Mouse (Mus musculus): ENCODE results near the gene Pklr. TPM values are rescaled to one million over a fixed set of nuclear protein-coding genes. Genes with fewer than 3 reads are reported as not detected.
A peak's percentile ranks its signal among the peaks of the same experiment; 100 is the strongest.

Pklr gene
- 148 and 174 TPM in 2 replicates for polyA plus RNA-seq (2015; fragmentation: Nextera tagmentation; extraction: Ambion mirVana)

GRCm38 (mm10) chr3:89135958-89136357 lies at the start of gene Pklr:
Gene Pklr, plus strand, starts transcription at chr3:89136142.
- H3K4me1 ChIP-seq (ENCODE audit: control insufficient read depth, insufficient read depth, low read length): peaks cover 22% of the 10 kb centered on the region
- no peaks in the 10 kb centered on the region for H3K27me3 ChIP-seq (replicated peaks; ENCODE audit: control insufficient read depth, insufficient read depth, low read length)
- no peaks in the 10 kb centered on the region for H3K36me3 ChIP-seq (ENCODE audit: control insufficient read depth, insufficient read depth, low read length)
- 48% methylated on average over 3 of the region's 3 CpGs for WGBS
- H3K27ac ChIP-seq (ENCODE audit: low read length): peak within 1 kb of the TSS; percentile 92
- ATAC-seq: no peak
- no peaks in the 10 kb centered on the region for H3K9me3 ChIP-seq (ENCODE audit: control insufficient read depth, low read length)
- peak within 1 kb of the TSS; percentile 43 for H3K4me3 ChIP-seq (ENCODE audit: low read length)
- H3K9ac ChIP-seq (ENCODE audit: low read depth, low read length): peak within 1 kb of the TSS; percentile 64
- peak within 1 kb of the TSS; percentile 49 for H3K4me2 ChIP-seq (ENCODE audit: low read depth, low read length)

GRCm38 (mm10) chr3:89087338-89088110 lies 48.4 kb upstream of the Pklr start:
- Histone ChIP-seq H3K4me3 (ENCODE audit: low read length) (0 out of 2 replicates have a peak overlapping the region, but pooled peaks have one; percentile 8), H3K4me1 (ENCODE audit: control insufficient read depth, insufficient read depth, low read length) (peaks cover 24% of the 10 kb centered on the region), H3K9me3 (ENCODE audit: control insufficient read depth, low read length) (no peaks in the 10 kb centered on the region), H3K27ac (ENCODE audit: low read length) (no peak overlapping the region), H3K27me3 (replicated peaks; ENCODE audit: control insufficient read depth, insufficient read depth, low read length) (no peaks in the 10 kb centered on the region), H3K4me2 (ENCODE audit: low read depth, low read length) (peak overlapping the region; percentile 41), H3K9ac (ENCODE audit: low read depth, low read length) (peak overlapping the region; percentile 41; the same call in 1 of the 2 replicates), H3K36me3 (ENCODE audit: control insufficient read depth, insufficient read depth, low read length) (no peaks in the 10 kb centered on the region)
- 27% methylated on average over 21 of the region's 21 CpGs for WGBS
- ATAC-seq: no peak

GRCm38 (mm10) chr3:89088974-89089373 lies 47.0 kb upstream of the Pklr start:
- no peak for ATAC-seq
- H3K9me3 ChIP-seq (ENCODE audit: control insufficient read depth, low read length): no peaks in the 10 kb centered on the region
- H3K27ac ChIP-seq (ENCODE audit: low read length): no peak overlapping the region
- peak overlapping the region; percentile 74 for H3K4me3 ChIP-seq (ENCODE audit: low read length)
- peaks cover 33% of the 10 kb centered on the region for H3K4me1 ChIP-seq (ENCODE audit: control insufficient read depth, insufficient read depth, low read length)
- peak overlapping the region; percentile 85; the same call in 1 of the 2 replicates for H3K9ac ChIP-seq (ENCODE audit: low read depth, low read length)
- peak overlapping the region; percentile 100 for H3K4me2 ChIP-seq (ENCODE audit: low read depth, low read length)
- H3K27me3 ChIP-seq (replicated peaks; ENCODE audit: control insufficient read depth, insufficient read depth, low read length): no peaks in the 10 kb centered on the region
- no peaks in the 10 kb centered on the region for H3K36me3 ChIP-seq (ENCODE audit: control insufficient read depth, insufficient read depth, low read length)
- 42% methylated on average over 14 of the region's 14 CpGs for WGBS

GRCm38 (mm10) chr3:89089882-89090591 lies 45.9 kb upstream of the Pklr start:
- H3K36me3 ChIP-seq (ENCODE audit: control insufficient read depth, insufficient read depth, low read length): no peaks in the 10 kb centered on the region
- H3K4me2 ChIP-seq (ENCODE audit: low read depth, low read length): peak overlapping the region; percentile 100
- H3K9me3 ChIP-seq (ENCODE audit: control insufficient read depth, low read length): no peaks in the 10 kb centered on the region
- no peaks in the 10 kb centered on the region for H3K27me3 ChIP-seq (replicated peaks; ENCODE audit: control insufficient read depth, insufficient read depth, low read length)
- H3K4me3 ChIP-seq (ENCODE audit: low read length): peak overlapping the region; percentile 74
- H3K9ac ChIP-seq (ENCODE audit: low read depth, low read length): peak overlapping the region; percentile 85
- WGBS: under 1% methylated on average over 40 of the region's 40 CpGs
- peak overlapping the region; percentile 96 for H3K27ac ChIP-seq (ENCODE audit: low read length)
- ATAC-seq: peak; percentile 82
- peaks cover 33% of the 10 kb centered on the region for H3K4me1 ChIP-seq (ENCODE audit: control insufficient read depth, insufficient read depth, low read length)

GRCm38 (mm10) chr3:89090694-89091655 lies 45.0 kb upstream of the Pklr start:
- H3K4me1 ChIP-seq (ENCODE audit: control insufficient read depth, insufficient read depth, low read length): peaks cover 33% of the 10 kb centered on the region
- H3K9me3 ChIP-seq (ENCODE audit: control insufficient read depth, low read length): no peaks in the 10 kb centered on the region
- peak overlapping the region; percentile 96 for H3K27ac ChIP-seq (ENCODE audit: low read length)
- peak; percentile 72 for ATAC-seq
- H3K36me3 ChIP-seq (ENCODE audit: control insufficient read depth, insufficient read depth, low read length): peaks cover 3% of the 10 kb centered on the region; the same call in 1 of the 2 replicates
- no peaks in the 10 kb centered on the region for H3K27me3 ChIP-seq (replicated peaks; ENCODE audit: control insufficient read depth, insufficient read depth, low read length)
- peak overlapping the region; percentile 85 for H3K9ac ChIP-seq (ENCODE audit: low read depth, low read length)
- WGBS: under 1% methylated on average over 70 of the region's 74 CpGs
- peak overlapping the region; percentile 100 for H3K4me2 ChIP-seq (ENCODE audit: low read depth, low read length)
- H3K4me3 ChIP-seq (ENCODE audit: low read length): peak overlapping the region; percentile 74

- Histone ChIP-seq H3K36me3 (ENCODE audit: control insufficient read depth, insufficient read depth, low read length) (peaks cover 11% of the 10 kb centered on the region), H3K4me3 (ENCODE audit: low read length) (peak overlapping the region; percentile 74; the same call in 1 of the 2 replicates), H3K4me2 (ENCODE audit: low read depth, low read length) (peak overlapping the region; percentile 100), H3K27ac (ENCODE audit: low read length) (no peak overlapping the region), H3K4me1 (ENCODE audit: control insufficient read depth, insufficient read depth, low read length) (peaks cover 33% of the 10 kb centered on the region), H3K9ac (ENCODE audit: low read depth, low read length) (peak overlapping the region; percentile 85; the same call in 1 of the 2 replicates), H3K27me3 (replicated peaks; ENCODE audit: control insufficient read depth, insufficient read depth, low read length) (no peaks in the 10 kb centered on the region), H3K9me3 (ENCODE audit: control insufficient read depth, low read length) (no peaks in the 10 kb centered on the region)
- 22% methylated on average over 20 of the region's 20 CpGs for WGBS
- no peak for ATAC-seq
These were observed 44.0 kb upstream of the Pklr start for GRCm38 (mm10) chr3:89091811-89092508.

- H3K36me3 ChIP-seq (ENCODE audit: control insufficient read depth, insufficient read depth, low read length): peaks cover 12% of the 10 kb centered on the region
- peak overlapping the region; percentile 100 for H3K4me2 ChIP-seq (ENCODE audit: low read depth, low read length)
- peak overlapping the region; percentile 51 for H3K9ac ChIP-seq (ENCODE audit: low read depth, low read length)
- no peak for ATAC-seq
- H3K9me3 ChIP-seq (ENCODE audit: control insufficient read depth, low read length): no peaks in the 10 kb centered on the region
- 32% methylated on average over 11 of the region's 11 CpGs for WGBS
- peak overlapping the region; percentile 33 for H3K4me3 ChIP-seq (ENCODE audit: low read length)
- H3K4me1 ChIP-seq (ENCODE audit: control insufficient read depth, insufficient read depth, low read length): peaks cover 32% of the 10 kb centered on the region
- no peak overlapping the region for H3K27ac ChIP-seq (ENCODE audit: low read length)
- no peaks in the 10 kb centered on the region for H3K27me3 ChIP-seq (replicated peaks; ENCODE audit: control insufficient read depth, insufficient read depth, low read length)
These were observed 43.3 kb upstream of the Pklr start for GRCm38 (mm10) chr3:89092509-89093090.

GRCm38 (mm10) chr3:89093175-89093574 lies 42.8 kb upstream of the Pklr start, which contains the start of gene Rusc1:
Gene Rusc1, minus strand, starts transcription at chr3:89093311.
- no peaks in the 10 kb centered on the region for H3K9me3 ChIP-seq (ENCODE audit: control insufficient read depth, low read length)
- no peaks in the 10 kb centered on the region for H3K27me3 ChIP-seq (replicated peaks; ENCODE audit: control insufficient read depth, insufficient read depth, low read length)
- H3K4me1 ChIP-seq (ENCODE audit: control insufficient read depth, insufficient read depth, low read length): peaks cover 27% of the 10 kb centered on the region
- WGBS: 1% methylated on average over 18 of the region's 18 CpGs
- peak within 1 kb of the TSS; percentile 100 for H3K4me2 ChIP-seq (ENCODE audit: low read depth, low read length)
- no peak within 1 kb of the TSS for H3K27ac ChIP-seq (ENCODE audit: low read length)
- ATAC-seq: peak; percentile 30
- H3K36me3 ChIP-seq (ENCODE audit: control insufficient read depth, insufficient read depth, low read length): peaks cover 16% of the 10 kb centered on the region
- peak within 1 kb of the TSS; percentile 85 for H3K9ac ChIP-seq (ENCODE audit: low read depth, low read length)
- peak within 1 kb of the TSS; percentile 74 for H3K4me3 ChIP-seq (ENCODE audit: low read length)

All from intestine, embryonic 16.5 days (tissue).